Mouse (Mus musculus): Measurements from ENCODE around the gene Trir.
A peak's percentile ranks its signal among the peaks of the same experiment; 100 is the strongest.

Trir gene

GRCm38 (mm10) chr8:84995680-84996079 is 30.9 kb upstream of the Trir start:
- no peak for DNase-seq

- DNase-seq, result no peak
These were observed 29.6 kb upstream of the Trir start for GRCm38 (mm10) chr8:84996978-84997377.

GRCm38 (mm10) chr8:84997649-84998295 is 28.9 kb upstream of the Trir start:
- peak; percentile 95 for DNase-seq

- no peak for DNase-seq
These were observed 18.9 kb upstream of the Trir start for GRCm38 (mm10) chr8:85007686-85008085.

GRCm38 (mm10) chr8:85011242-85011641 is 15.4 kb upstream of the Trir start:
- DNase-seq, result no peak

- DNase-seq, result peak; percentile 81
These were observed 13.3 kb upstream of the Trir start for GRCm38 (mm10) chr8:85013230-85013840.

- DNase-seq, result no peak
These were observed 12.2 kb upstream of the Trir start, which contains the start of gene Best2 for GRCm38 (mm10) chr8:85014431-85014830. TSS of gene Best2 (minus strand) at chr8:85014531.

- DNase-seq, result no peak
These were observed 9.9 kb upstream of the Trir start for GRCm38 (mm10) chr8:85016724-85017123.

GRCm38 (mm10) chr8:85017209-85017608 is 9.4 kb upstream of the Trir start:
- no peak for DNase-seq

- no peak for DNase-seq
These were observed 5.0 kb upstream of the Trir start for GRCm38 (mm10) chr8:85021514-85022055.

- DNase-seq, result peak; percentile 51
These were observed 2.8 kb upstream of the Trir start for GRCm38 (mm10) chr8:85023846-85024245.

- DNase-seq, result peak; percentile 92
These were observed 1.3 kb upstream of the Trir start, which contains the start of gene Asna1 for GRCm38 (mm10) chr8:85025098-85025932. TSS of gene Asna1 (minus strand) at chr8:85025281.

GRCm38 (mm10) chr8:85027516-85027855 is 863 bp downstream of the Trir start:
- DNase-seq, result peak; percentile 42

- DNase-seq, result no peak
These were observed 1.3 kb downstream of the Trir start for GRCm38 (mm10) chr8:85027922-85028321.

GRCm38 (mm10) chr8:85029271-85029670 is 2.6 kb downstream of the Trir start:
- DNase-seq, result peak; percentile 40

- no peak for DNase-seq
These were observed 6.1 kb downstream of the Trir start for GRCm38 (mm10) chr8:85032622-85033311.

GRCm38 (mm10) chr8:85033867-85034266 is 7.2 kb downstream of the Trir start:
- DNase-seq, result peak; percentile 57

- peak; percentile 76 for DNase-seq
These were observed 8.1 kb downstream of the Trir start for GRCm38 (mm10) chr8:85034764-85035163.

GRCm38 (mm10) chr8:85035165-85035727 is 8.6 kb downstream of the Trir start:
- peak; percentile 61 for DNase-seq

- peak; percentile 59 for DNase-seq
These were observed 9.2 kb downstream of the Trir start for GRCm38 (mm10) chr8:85035728-85036310.

- no peak for DNase-seq
These were observed 9.7 kb downstream of the Trir start for GRCm38 (mm10) chr8:85036381-85036717.

GRCm38 (mm10) chr8:85036718-85037365 is 10.2 kb downstream of the Trir start, which contains the start of gene Tnpo2:
TSS of gene Tnpo2 (plus strand) at chr8:85036915.
- DNase-seq, result peak; percentile 95

All from cerebellum, adult 9-10 months (tissue).